Mouse (Mus musculus): ENCODE results near the gene Espnl. TPM values are rescaled to one million over a fixed set of nuclear protein-coding genes. Genes with fewer than 3 reads are reported as not detected.

Espnl gene
- total and polyA plus RNA-seq, 3 experiments: 7.0 to 11.2 (median 9.8) TPM

DNA sequence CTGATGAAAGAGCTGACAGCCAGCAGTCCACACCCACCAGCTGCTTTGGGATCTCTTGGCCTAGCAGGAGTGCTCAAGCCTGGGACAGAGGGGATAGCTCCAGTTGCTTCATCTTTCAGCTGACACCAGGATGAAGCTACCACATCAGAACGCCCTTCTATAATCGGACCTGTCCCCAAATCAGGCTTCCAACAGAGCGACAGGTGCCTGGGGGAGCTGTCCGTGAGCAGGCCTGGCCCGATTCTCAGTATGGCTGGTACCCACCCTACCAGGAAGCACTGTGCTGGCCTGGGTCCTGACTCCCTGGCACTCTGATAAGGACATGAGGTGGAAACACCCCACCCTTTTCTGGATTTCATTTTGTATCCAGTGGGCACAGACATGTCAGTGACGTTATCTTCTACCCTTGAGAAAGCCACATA is 51.5 kb downstream of the Espnl start:
- Histone ChIP-seq H3K9me3 (replicated peaks; ENCODE audit: low read length) (no peaks in the 10 kb centered on the region), H3K4me3 (replicated peaks in 1 of 3; ENCODE audit: low read depth in 2 of 3, low read length in 2 of 3, poor library complexity in 1 of 3) (no peak overlapping the region), H3K79me2 (replicated peaks; ENCODE audit: control insufficient read depth, extremely low read depth, insufficient read depth, poor library complexity, severe bottlenecking) (no peaks in the 10 kb centered on the region), H3K36me3 (replicated peaks in 1 of 2; ENCODE audit: control insufficient read depth in 1 of 2, insufficient read depth in 1 of 2, low read length in 1 of 2) (peaks cover 85 to 100% of the 10 kb centered on the region in 2 experiments), H3K4me1 (ENCODE audit: control insufficient read depth in 1 of 2, insufficient read depth in 2 of 2) (no peaks in the 10 kb centered on the region), H3K4me2 (ENCODE audit: insufficient read depth, low read depth, poor library complexity, severe bottlenecking) (no peak overlapping the region), H3K27me3 (replicated peaks) (no peaks in the 10 kb centered on the region), H3K9ac (ENCODE audit: insufficient read depth, low read depth) (no peak overlapping the region), H3K27ac (ENCODE audit: insufficient read depth, low read depth) (no peak overlapping the region)
- DNase-seq (ENCODE audit: extremely low read depth): no peak
- TF ChIP-seq USF2 (conservative IDR thresholded peaks at IDR 0.05; ENCODE audit: low read depth, low read length) (no peak), NRF1 (IDR thresholded peaks at IDR 0.05; ENCODE audit: low read depth, low read length) (no peak), E2F4 (IDR thresholded peaks at IDR 0.05; ENCODE audit: insufficient replicate concordance, low read depth, low read length) (no peak), TCF12 (IDR thresholded peaks at IDR 0.05; ENCODE audit: low read depth, low read length) (no peak), ETS1 (conservative IDR thresholded peaks at IDR 0.05; ENCODE audit: low read depth, low read length) (no peak), ELF1 (IDR thresholded peaks at IDR 0.05; ENCODE audit: low read depth, low read length) (no peak), MXI1 (IDR thresholded peaks at IDR 0.05; ENCODE audit: low read depth, low read length) (no peak), MAZ (IDR thresholded peaks at IDR 0.05; ENCODE audit: low read depth, low read length) (no peak), JUN (IDR thresholded peaks at IDR 0.05; ENCODE audit: insufficient read depth, low read depth, low read length) (no peak), ZC3H11A (IDR thresholded peaks at IDR 0.05; ENCODE audit: low read depth, low read length) (no peak), CTCF (conservative IDR thresholded peaks at IDR 0.05 in 1 of 2, IDR thresholded peaks at IDR 0.05 in 1 of 2; ENCODE audit: low read depth in 2 of 2, low read length in 2 of 2) (no peak), MYC (IDR thresholded peaks at IDR 0.05; ENCODE audit: low read depth, low read length) (no peak), ZMIZ1 (IDR thresholded peaks at IDR 0.05; ENCODE audit: low read depth, low read length) (no peak), SIN3A (IDR thresholded peaks at IDR 0.05; ENCODE audit: low read length) (no peak), JUND (conservative IDR thresholded peaks at IDR 0.05; ENCODE audit: low read depth, low read length) (no peak), PAX5 (IDR thresholded peaks at IDR 0.05; ENCODE audit: low read length) (no peak), CHD2 (IDR thresholded peaks at IDR 0.05; ENCODE audit: low read length) (no peak), HCFC1 (IDR thresholded peaks at IDR 0.05; ENCODE audit: low read depth, low read length) (no peak), EP300 (IDR thresholded peaks at IDR 0.05; ENCODE audit: low read length) (no peak), SMC3 (IDR thresholded peaks at IDR 0.05; ENCODE audit: low read depth, low read length) (no peak)
- in situ Hi-C loops (cut with MboI; ENCODE audit: low pct_ligation_motif_present, low pct_unique_long_range_greater_than_20kb, low sequenced_read_pairs) (no loop called here), dilution Hi-C loops (cut with MboI; ENCODE audit: extremely low pct_ligation_motif_present, extremely low pct_unique_long_range_greater_than_20kb, low sequenced_read_pairs) (no loop called here)

DNA sequence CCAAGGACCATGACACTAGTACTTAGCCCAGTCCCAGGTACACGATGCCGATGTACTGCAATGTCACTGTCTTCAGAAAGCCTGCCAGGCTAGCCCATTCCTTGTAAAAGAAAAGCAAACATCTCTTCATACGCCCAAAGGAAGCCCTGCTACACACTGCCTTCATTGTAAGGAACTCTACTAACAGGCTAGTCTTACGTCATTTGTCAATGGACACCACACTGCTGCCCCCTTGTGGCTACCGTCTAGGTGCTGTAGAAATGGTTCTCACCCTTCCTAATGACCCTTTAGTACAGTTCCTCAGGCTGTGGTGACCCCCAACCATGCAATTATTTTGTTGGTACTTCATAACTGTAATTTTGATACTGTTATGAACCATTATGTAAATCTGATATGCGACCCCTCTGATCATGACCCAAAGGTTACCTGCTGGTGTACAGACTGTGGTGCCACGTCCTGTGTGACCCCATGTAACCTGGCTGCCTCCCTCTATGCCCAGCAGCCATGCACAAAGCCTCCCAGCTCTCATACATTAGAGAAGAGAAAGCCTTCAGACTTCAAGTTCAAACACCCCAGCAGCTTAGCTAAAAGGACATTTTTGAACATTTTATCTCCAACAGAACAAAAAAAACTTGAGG is 58.7 kb downstream of the Espnl start:
- Histone ChIP-seq H3K4me2 (ENCODE audit: insufficient read depth, low read depth, poor library complexity, severe bottlenecking) (no peak overlapping the region), H3K9me3 (replicated peaks; ENCODE audit: low read length) (no peaks in the 10 kb centered on the region), H3K4me1 (ENCODE audit: control insufficient read depth in 1 of 2, insufficient read depth in 2 of 2) (peaks cover 0 to 5% of the 10 kb centered on the region in 2 experiments; a peak in 2 of 4 replicates), H3K79me2 (replicated peaks; ENCODE audit: control insufficient read depth, extremely low read depth, insufficient read depth, poor library complexity, severe bottlenecking) (peaks cover 1% of the 10 kb centered on the region; the same call in 1 of the 2 replicates), H3K27me3 (replicated peaks) (no peaks in the 10 kb centered on the region), H3K4me3 (replicated peaks in 1 of 3; ENCODE audit: low read depth in 2 of 3, low read length in 2 of 3, poor library complexity in 1 of 3) (no peak overlapping the region), H3K36me3 (replicated peaks in 1 of 2; ENCODE audit: control insufficient read depth in 1 of 2, insufficient read depth in 1 of 2, low read length in 1 of 2) (peaks cover 89 to 96% of the 10 kb centered on the region in 2 experiments), H3K27ac (ENCODE audit: insufficient read depth, low read depth) (no peak overlapping the region), H3K9ac (ENCODE audit: insufficient read depth, low read depth) (no peak overlapping the region)
- peak; percentile 80 for DNase-seq (ENCODE audit: extremely low read depth)
- TF ChIP-seq NRF1 (IDR thresholded peaks at IDR 0.05; ENCODE audit: low read depth, low read length) (no peak), CHD1 (IDR thresholded peaks at IDR 0.05; ENCODE audit: low read depth, low read length) (no peak), IRF4 (IDR thresholded peaks at IDR 0.05; ENCODE audit: low read depth, low read length) (no peak), PAX5 (IDR thresholded peaks at IDR 0.05; ENCODE audit: low read length) (no peak), JUND (conservative IDR thresholded peaks at IDR 0.05; ENCODE audit: low read depth, low read length) (no peak), ETS1 (conservative IDR thresholded peaks at IDR 0.05; ENCODE audit: low read depth, low read length) (no peak), GABPA (IDR thresholded peaks at IDR 0.05; ENCODE audit: insufficient replicate concordance, low read depth, low read length) (no peak), MXI1 (IDR thresholded peaks at IDR 0.05; ENCODE audit: low read depth, low read length) (no peak), MAZ (IDR thresholded peaks at IDR 0.05; ENCODE audit: low read depth, low read length) (no peak), ZNF384 (IDR thresholded peaks at IDR 0.05; ENCODE audit: low read depth, low read length) (no peak), SMC3 (IDR thresholded peaks at IDR 0.05; ENCODE audit: low read depth, low read length) (peak; percentile 58), ZMIZ1 (IDR thresholded peaks at IDR 0.05; ENCODE audit: low read depth, low read length) (no peak), RAD21 (IDR thresholded peaks at IDR 0.05; ENCODE audit: low read depth, low read length) (peak; percentile 50), TBP (conservative IDR thresholded peaks at IDR 0.05; ENCODE audit: low read depth, low read length) (no peak), JUN (IDR thresholded peaks at IDR 0.05; ENCODE audit: insufficient read depth, low read depth, low read length) (peak; percentile 15; the same call in 1 of the 2 replicates), SIN3A (IDR thresholded peaks at IDR 0.05; ENCODE audit: low read length) (no peak), USF2 (conservative IDR thresholded peaks at IDR 0.05; ENCODE audit: low read depth, low read length) (no peak), KAT2A (IDR thresholded peaks at IDR 0.05; ENCODE audit: insufficient replicate concordance, low read length) (no peak), ZC3H11A (IDR thresholded peaks at IDR 0.05; ENCODE audit: low read depth, low read length) (no peak), CTCF (conservative IDR thresholded peaks at IDR 0.05 in 1 of 2, IDR thresholded peaks at IDR 0.05 in 1 of 2; ENCODE audit: low read depth in 2 of 2, low read length in 2 of 2) (peak; percentile 78 to 90), HCFC1 (IDR thresholded peaks at IDR 0.05; ENCODE audit: low read depth, low read length) (no peak), CHD2 (IDR thresholded peaks at IDR 0.05; ENCODE audit: low read length) (no peak)
- in situ Hi-C loops (cut with MboI; ENCODE audit: low pct_ligation_motif_present, low pct_unique_long_range_greater_than_20kb, low sequenced_read_pairs) (no loop called here), dilution Hi-C loops (cut with MboI; ENCODE audit: extremely low pct_ligation_motif_present, extremely low pct_unique_long_range_greater_than_20kb, low sequenced_read_pairs) (no loop called here)

Data from CH12.LX (cell line).